Mouse (Mus musculus) bone marrow macrophage, adult 2 months (primary cell): Measurements from ENCODE around the gene Olfr143.

Experiments used
- CTCF ChIP-seq: IDR thresholded peaks from 2 replicates; pipeline ENCODE4 v1.5.1; 2012; ENCODE audit warnings: low read depth, mild to moderate bottlenecking, low read length, moderate library complexity
- POLR2A ChIP-seq: IDR thresholded peaks from 2 replicates; pipeline ENCODE4 v1.6.1; 2012; ENCODE audit warnings: mild to moderate bottlenecking, low read depth, low read length, borderline replicate concordance

GRCm38 (mm10) chr9:38208065-38208464 lies 44.5 kb upstream of the Olfr143 start, which contains the start of gene Olfr893:
- no peak for TF ChIP-seq POLR2A
- no peak for TF ChIP-seq CTCF
